Mouse (Mus musculus): ENCODE measurements at regions not wholly inside any gene's neighbourhood (a gene's known extent, or its start where the extent isn't known, plus 50 kb on each side); places are given as distances from the start of the nearest gene placed in this dataset.

DNA sequence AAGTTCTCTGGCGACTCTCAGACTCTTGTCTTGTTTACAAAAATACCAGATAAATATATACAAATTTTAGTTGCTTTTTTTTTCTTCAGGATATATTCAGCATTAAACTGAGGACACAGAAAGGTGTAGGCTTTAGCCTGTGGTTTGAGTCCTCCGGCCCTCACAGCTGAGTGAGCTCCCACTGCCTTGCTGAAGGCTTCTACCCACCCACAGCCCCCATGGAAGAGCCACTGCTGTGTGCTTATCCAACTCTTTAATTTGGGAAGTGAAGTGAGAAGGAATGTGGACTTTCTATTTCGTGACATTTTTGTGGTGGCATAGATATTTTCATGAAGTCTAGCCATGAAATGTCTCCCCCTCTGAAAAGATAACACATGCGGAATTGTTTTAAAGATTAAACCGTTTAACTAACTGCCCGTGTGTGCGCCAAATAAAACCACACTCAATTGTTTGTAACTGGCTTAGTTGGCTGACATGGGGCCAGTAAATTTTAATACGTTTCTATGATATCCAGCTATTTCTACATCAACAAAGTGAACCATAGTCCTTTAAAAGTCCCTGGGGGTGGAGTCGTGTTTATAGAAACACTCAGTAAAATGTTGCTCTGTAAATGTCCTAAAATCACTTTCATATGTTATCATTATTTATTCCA is 174.1 kb downstream of the Slc38a4 start:
- no peak for DNase-seq (ENCODE audit: extremely low spot score in 1 of 2, low spot score in 1 of 2)

DNA sequence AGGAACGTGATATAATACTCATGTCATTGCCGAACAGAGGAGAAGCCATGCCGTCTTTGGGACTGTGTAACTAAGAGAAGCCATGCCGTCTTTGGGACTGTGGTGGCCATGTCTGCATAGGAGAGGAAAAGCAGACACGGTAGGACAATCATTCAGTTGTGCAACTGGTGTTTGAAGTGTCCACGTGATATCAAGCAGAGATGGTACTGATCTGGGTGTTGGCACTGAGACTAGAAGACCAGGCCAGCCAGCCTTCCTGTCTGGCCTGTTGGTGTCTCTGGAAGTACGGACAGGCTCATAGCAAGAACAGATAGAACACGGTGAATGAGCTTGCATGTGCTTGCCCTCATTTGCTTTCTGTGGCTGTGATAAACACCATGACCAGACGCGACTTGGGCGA is 175.7 kb downstream of the Slc38a4 start:
- DNase-seq (ENCODE audit: extremely low spot score in 1 of 2, low spot score in 1 of 2) = no peak

- no peak for DNase-seq (ENCODE audit: extremely low spot score in 1 of 2, low spot score in 1 of 2)
Measured at GRCm38 (mm10) chr15:96878796-96879195, 177.0 kb downstream of the Slc38a4 start.

GRCm38 (mm10) chr15:96877931-96878330 is 177.8 kb downstream of the Slc38a4 start:
- DNase-seq (ENCODE audit: extremely low spot score in 1 of 2, low spot score in 1 of 2) = no peak

GRCm38 (mm10) chr15:96877271-96877670 is 177.7 kb upstream of the Slc38a2 start:
- DNase-seq (ENCODE audit: extremely low spot score in 1 of 2, low spot score in 1 of 2) = no peak

DNA sequence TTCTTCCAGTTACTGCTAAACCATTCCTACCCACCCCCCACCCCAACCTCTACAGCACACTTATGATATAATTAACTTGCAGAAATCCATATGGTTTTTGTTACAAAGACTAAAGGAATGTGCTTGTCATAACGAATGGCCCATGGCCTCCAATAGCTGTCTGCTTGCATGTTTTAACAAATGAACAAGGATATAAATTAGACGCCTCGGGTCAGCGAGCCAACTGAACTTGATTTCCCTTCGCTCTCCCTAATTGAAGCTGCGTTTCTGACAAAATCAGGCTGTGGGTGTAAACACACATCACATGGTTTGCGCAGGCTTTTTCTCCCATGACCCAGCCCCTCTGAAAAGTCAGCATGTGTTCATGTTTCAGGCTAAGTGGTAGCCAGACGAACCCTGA is 174.6 kb upstream of the Slc38a2 start:
- no peak for DNase-seq (ENCODE audit: extremely low spot score in 1 of 2, low spot score in 1 of 2)

DNA sequence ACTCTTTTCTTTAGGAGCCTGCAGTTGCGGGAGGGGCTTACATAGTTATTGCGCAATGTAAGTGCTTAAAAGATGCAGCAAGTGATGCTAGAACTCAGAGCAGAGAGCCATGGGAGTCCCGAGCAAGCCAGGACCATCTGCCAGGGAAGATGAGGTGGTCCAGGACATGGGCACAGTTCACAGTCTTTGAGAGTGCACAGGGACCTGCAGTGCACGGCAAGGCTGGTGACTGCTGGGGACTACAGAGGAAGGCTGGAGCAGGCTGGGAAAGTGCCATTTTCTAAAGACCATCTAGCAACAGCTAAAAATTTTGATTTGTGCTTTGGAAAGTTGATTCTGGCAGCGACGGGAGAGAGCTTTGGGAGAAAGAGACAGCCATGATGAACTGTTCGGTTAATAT is 174.0 kb upstream of the Slc38a2 start:
- DNase-seq (ENCODE audit: extremely low spot score in 1 of 2, low spot score in 1 of 2) = no peak

GRCm38 (mm10) chr15:96873126-96873525 is 173.6 kb upstream of the Slc38a2 start:
- DNase-seq (ENCODE audit: extremely low spot score in 1 of 2, low spot score in 1 of 2) = no peak

- no peak for DNase-seq (ENCODE audit: extremely low spot score in 1 of 2, low spot score in 1 of 2)
Measured at GRCm38 (mm10) chr15:96867701-96868100, 168.2 kb upstream of the Slc38a2 start.

- DNase-seq (ENCODE audit: extremely low spot score in 1 of 2, low spot score in 1 of 2) = no peak
Measured at GRCm38 (mm10) chr15:96865932-96866331, 166.4 kb upstream of the Slc38a2 start.

DNA sequence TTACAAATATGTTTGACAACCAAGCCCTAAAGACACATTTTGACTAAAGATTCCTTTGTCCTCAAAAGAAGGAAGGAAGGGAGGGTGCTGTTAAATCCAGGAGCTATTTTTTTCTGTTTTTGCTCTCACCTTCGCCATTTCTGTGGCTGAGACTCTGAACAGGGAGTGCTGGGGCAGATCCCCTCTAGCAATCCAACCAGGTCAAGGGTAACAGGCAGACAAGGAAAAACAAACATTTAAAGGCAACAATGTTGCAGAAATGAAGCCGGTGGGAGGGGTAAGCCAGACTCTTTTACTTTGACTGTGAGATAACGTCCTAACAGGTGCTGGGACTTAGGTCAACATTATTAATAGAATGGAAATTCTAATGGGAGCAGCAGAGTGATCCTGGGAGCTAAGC is 158.2 kb upstream of the Slc38a2 start:
- DNase-seq (ENCODE audit: extremely low spot score in 1 of 2, low spot score in 1 of 2) = no peak

DNA sequence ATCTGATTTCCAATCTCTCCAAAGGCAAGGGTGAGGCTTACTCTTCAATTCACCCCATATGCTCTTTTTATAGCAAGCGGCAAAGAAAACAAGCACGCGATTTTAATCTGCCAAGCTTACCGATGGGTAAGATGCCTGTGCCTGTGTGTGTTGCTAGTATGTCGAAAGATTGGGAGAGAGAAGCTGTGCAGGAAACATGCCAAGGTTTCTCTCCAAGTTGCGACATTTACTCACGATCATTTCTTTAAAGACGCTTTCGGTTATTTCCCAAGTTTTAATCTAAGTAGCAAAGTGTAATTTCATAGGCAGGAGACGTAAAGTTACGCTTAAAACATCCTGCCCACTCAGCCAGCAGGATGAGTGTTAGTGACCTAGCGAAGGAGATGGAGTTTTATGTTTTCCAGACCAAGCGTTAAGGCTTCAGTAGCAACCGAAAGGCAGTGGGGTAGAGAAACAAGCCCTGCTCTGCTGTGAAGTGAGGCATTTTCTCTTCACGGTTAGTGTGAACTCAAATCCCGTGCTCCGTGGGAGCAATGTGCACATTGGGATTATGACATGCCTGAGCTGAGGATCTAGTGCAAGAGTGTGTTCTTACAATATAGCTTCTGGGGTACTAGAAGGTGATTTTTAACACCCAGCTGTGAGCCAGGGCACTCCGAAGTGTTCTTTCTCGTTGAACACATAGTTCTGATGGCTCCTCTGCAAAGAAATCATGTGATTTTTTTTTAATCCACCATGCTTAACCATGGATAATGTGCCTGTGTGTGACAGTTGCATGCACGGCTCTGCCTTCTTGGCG is 152.6 kb upstream of the Slc38a2 start:
- peak in 1 of 2 experiments; percentile 0 for DNase-seq (ENCODE audit: extremely low spot score in 1 of 2, low spot score in 1 of 2)

DNA sequence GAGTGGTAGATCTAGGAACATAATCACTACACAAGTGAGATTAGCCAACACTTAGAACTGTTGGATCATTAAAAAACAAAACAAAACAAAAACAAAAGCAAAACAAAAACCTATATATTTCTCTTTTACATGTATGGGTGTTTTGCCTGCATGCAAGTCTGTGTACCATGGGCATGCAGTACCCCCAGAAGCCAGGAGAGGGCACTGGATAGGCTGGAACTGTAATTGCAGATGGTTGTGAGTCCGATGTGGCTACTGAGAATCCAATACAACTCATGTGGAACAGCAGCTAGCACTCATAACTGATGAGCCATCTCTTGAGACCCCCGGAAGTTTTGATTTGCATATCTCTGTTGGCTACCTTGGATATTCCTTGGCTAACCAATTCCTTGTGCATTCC is 148.6 kb upstream of the Slc38a2 start:
- peak in 1 of 2 experiments; percentile 7 for DNase-seq (ENCODE audit: extremely low spot score in 1 of 2, low spot score in 1 of 2)

- no peak for DNase-seq (ENCODE audit: extremely low spot score in 1 of 2, low spot score in 1 of 2)
Measured at GRCm38 (mm10) chr15:96845221-96845620, 145.7 kb upstream of the Slc38a2 start.

DNA sequence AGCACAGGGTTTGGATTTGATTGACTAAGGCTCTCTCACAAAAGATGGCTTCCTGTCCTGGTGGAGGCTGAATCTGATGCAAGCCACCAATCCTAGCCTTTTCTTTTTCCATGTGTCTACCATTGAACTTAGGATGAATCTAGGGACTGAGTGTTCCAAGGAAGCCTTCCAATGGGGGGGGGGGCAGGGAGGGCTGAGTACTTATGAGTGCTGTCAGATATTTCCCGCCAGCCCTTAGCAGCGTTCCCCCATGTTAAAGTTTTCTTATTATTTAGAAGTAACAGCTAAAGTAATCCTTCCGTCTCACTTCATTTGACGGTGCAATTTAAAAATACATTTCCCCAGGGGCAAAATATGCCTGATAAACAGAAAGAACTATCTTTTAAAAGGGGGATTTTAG is 144.8 kb upstream of the Slc38a2 start:
- DNase-seq (ENCODE audit: extremely low spot score in 1 of 2, low spot score in 1 of 2) = no peak

DNA sequence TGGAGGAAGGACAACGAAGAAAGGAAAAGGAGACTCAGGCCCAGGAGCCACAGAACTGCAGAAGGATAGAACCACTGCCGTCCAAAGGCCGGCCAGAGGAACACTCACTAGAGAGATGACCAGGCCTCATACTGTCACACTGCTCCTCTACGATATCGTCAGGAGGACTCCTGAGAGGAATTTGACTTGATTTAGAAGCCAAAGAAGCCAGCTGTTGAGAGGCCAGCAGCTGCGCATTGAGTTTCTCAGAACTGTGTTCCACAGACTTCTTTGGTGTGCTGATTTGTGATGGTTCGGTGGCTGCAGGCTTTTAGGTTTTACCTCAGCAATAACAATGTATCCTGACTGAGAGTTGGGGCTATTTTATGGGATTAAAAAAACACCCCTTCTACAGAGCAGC is 144.1 kb upstream of the Slc38a2 start:
- DNase-seq (ENCODE audit: extremely low spot score in 1 of 2, low spot score in 1 of 2) = no peak

DNA sequence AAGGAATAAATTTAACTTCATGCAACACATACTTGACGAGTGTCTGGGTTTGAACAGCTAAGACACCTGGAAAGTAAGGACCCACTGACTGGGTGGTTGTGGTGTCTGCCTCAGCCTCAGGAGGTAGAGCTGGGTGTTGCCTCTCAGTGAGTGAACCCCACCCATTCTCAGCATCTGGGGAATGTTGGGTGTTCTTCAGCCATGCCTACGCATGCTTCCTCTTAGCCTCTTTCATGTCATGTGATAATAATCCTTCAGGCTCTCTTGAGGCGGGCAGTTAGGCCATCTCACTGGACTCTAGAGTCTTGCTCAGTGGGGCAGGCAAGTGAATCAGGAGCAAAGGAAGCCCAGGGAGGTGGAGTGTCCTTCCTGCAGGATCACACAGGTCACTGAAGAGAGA is 143.4 kb upstream of the Slc38a2 start:
- no peak for DNase-seq (ENCODE audit: extremely low spot score in 1 of 2, low spot score in 1 of 2)

GRCm38 (mm10) chr15:96836670-96837069 is 137.1 kb upstream of the Slc38a2 start:
- no peak for DNase-seq (ENCODE audit: extremely low spot score in 1 of 2, low spot score in 1 of 2)

DNA sequence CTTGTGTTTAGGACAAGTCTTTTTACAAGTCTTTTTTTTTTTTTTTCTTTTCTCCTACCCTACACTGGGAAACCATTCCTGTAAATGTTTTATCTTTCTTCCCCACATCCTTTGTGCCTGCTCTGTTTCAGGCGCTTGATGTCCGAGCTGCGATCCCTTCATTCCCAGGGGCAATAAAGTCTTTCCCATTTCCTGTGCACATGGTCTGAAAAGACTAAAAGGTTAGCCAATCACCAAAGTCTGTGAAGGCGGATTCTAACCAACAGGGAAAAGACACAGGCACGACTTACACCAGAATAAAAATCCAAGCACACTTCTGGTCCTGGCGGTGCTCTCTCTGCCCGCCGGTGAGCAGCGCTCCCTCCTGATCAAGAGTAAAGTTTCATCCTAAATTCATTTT is 135.3 kb upstream of the Slc38a2 start:
- no peak for DNase-seq (ENCODE audit: extremely low spot score in 1 of 2, low spot score in 1 of 2)

- DNase-seq (ENCODE audit: extremely low spot score in 1 of 2, low spot score in 1 of 2) = no peak
Measured at GRCm38 (mm10) chr15:96834162-96834843, 134.8 kb upstream of the Slc38a2 start.

- no peak for DNase-seq (ENCODE audit: extremely low spot score in 1 of 2, low spot score in 1 of 2)
Measured at GRCm38 (mm10) chr15:96832389-96832788, 132.9 kb upstream of the Slc38a2 start.

DNA sequence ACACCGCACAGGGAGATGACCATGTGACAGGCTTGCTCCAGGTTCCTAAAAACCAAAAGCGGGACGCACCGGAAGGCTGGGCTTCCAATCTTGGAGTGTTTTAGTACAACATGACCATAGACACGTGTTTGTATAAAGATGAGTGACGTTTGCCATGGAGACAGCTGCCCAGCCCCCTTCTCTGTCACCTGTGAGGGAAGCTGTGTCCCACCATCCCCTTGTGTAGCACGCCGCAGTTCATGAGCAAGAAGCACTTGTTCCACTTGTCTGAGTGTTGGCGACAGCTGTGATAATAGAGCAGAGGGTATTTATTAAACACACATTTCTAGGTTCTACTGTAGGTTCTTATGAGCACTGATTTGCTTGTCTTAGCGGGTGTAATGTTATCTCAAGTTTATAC is 131.7 kb upstream of the Slc38a2 start:
- DNase-seq (ENCODE audit: extremely low spot score in 1 of 2, low spot score in 1 of 2) = no peak
